Mouse (Mus musculus) layer of hippocampus, adult 8-10 months (tissue): ENCODE data around the gene Amhr2. TPM values are rescaled to one million over a fixed set of nuclear protein-coding genes. Genes with fewer than 3 reads are reported as not detected.

Source experiments
- DNase-seq, 2 experiments: peaks; one replicate each; pipeline ENCODE4 v3.0.0; 2022; ENCODE audit warnings: low spot score in 2 of 2
- total RNA-seq, 4 experiments: library from RNA; stranded (reverse); gene quantifications; 2 replicates each; pipeline ENCODE4 v1.2.4; 2022

The Amhr2 gene
- total RNA-seq, 4 experiments from 2014 or later: 0.40 to 2.0 (median 1.1) TPM

DNA sequence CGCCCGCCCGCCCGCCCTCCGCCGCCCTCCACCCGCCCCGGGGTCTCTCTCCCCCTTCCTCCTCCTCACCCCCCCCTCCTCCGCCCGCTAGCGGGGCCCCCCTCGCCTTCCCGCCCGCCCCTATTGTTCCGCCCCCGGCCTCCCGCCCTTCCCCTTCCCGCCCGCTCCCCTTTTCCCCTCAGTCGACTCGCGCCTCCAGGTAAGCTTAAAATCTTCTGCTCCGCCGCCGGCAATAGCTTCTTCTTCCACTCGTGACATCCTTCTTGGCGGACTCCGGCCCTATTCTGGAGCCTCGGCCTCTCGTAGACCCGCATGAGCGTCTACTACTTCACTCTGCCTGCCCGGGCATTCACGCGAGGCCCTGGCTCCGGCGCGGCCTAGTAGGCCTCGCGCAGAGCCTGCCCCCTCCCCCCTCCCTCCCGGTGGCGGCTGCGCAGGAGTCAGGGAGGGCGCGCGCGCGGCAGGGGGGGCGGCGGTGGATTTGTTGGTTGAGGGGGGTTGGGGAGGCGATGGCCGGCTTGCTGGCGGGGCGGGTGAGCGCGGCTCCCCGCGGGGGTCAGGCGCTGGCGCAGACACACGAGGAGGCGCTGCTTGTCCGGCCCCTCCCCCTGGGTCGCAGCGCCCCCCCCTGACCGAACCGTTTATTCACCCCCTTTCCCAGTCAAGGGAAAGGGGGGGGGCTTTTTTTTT, 25.6 kb downstream of the Amhr2 start:
- DNase-seq: peak; percentile 70 to 71

DNA sequence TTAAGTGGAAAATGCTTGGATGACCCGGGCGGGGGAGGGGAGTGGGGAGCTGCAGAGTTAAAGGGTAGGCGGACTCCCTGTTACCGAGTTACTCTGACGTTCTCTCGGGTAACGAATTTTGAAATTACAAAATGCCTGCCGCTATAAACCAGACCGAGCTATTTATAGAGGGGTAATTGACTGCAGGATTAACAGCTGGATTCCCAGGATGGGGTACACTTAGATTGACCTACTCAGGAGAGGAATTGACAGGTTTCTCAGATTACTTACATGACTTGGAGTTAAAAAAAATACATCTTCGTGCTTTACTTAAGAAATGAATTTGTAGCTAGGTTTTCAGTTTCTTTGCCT, 26.1 kb downstream of the Amhr2 start:
- DNase-seq: no peak

DNA sequence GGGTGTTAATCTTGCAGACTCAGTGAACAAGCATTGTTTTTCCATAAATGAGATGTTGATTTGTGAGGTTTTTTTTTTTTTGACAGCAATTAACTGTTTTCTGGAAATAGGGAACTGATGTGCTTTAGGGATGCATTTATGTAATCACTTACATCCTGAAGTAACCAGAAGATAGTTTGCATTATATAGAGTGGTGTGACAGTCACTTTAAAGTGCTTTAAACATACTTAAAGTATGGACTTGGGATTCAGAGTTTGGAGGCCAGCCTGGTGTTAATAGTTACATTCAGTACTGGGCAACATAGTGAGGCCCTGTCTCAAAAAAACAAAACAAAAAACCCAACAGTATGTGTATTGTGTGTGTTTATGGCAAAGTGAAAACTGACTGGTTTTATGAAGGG, 26.6 kb downstream of the Amhr2 start:
- no peak for DNase-seq

DNA sequence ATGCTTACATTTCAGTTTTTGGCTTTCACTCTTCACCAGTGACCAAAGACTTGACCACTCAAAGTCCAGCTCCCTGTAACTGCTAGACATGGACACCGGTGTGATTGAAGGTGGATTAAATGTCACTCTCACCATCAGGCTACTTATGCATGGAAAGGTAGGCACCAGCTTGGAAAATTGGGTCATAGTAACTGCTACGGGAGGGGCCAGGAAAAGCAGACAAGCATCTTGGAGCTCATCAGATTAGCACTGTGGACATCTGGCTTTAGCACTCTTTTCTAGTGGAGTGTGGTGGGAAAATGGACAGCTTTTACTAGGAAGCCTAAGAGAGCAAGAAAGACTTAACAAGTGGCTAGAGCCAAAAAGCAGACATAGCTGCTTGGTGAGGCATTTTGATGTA, 28.1 kb downstream of the Amhr2 start:
- DNase-seq: no peak

DNA sequence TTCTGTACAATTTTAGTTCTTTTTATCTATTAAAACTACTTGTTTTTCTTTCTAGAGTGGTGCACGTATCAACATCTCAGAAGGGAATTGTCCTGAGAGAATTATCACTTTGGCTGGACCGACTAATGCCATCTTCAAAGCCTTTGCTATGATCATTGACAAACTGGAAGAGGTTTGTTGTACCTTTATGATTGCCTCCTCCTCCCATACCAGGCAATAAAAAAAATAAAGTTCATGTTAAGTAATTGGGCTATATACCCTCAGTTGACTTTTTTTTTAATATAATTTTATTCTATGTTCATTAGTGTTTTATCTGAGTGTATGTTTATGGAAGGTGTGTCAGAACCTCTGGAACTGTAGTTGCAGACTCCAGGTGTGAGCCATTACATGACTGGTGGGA, 29.4 kb downstream of the Amhr2 start:
- DNase-seq: no peak

DNA sequence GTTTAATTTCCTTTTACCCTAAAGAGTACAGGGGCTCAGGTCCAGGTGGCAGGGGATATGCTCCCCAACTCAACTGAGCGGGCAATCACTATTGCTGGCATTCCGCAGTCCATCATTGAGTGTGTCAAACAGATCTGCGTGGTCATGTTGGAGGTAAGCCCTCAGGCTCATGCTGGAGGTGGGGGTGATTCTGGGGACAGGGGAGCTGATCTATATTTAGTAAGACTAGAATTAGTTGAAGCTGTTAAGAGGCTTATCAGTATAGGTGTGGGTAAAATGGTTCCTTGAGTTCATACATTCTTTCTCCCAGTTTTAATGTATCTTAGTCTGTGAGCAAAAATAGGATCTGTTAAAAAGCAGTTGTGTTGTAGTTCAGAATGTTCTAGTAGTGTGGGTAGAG, 38.0 kb downstream of the Amhr2 start:
- DNase-seq: no peak

DNA sequence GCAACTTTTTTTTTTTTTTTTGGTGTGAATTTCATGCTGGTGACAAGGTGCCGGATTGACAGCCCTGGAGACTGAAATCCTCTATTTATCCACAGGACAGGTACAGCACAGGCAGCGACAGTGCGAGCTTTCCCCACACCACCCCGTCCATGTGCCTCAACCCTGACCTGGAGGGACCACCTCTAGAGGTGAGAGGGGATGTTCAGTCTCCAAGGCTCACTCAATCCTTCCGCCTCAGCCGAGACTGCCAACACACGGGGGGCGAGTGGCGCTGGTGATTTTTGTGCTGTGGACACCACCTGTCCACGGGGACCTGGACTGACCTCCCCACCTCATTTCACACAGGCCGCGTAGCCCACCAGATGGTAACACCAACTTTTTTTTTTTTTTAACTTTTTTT, 40.7 kb downstream of the Amhr2 start:
- DNase-seq: no peak

DNA sequence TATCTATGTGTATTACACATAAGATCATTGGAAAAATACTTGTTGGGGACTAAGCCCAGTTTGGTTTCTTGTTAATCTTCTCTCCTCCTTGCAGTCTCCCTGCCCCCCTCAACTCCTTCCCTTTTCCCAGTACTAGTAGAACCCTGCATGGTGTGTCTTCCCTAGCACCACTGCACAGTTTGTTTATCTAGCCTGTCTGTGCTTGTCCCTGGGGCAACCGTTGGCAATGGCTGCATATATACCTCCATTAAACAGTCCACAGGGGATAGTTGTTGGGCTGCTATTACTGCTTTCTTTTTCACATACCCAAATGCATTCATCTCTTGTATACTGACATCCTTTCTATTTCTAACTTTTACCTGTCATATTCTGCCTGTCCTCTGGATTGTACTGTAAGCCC, 42.5 kb downstream of the Amhr2 start:
- no peak for DNase-seq

DNA sequence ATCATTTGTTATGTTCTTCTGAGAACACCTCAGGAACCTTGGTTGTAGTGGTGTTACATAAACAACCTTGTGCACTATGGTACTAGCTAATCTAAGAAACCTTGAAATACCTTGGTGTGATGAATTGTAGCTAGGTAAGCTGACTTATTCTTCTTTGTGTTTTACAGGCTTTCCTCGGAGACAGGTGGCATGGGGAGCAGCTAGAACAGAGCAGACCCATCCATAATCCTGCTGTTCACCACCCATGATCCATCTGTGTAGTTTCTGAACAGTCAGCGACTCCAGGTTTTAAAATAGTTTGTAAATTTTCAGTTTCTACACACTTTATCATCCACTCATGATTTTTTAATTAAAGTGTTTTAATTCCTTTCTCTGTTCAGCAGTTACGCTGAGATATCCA, 53.2 kb downstream of the Amhr2 start:
- DNase-seq: no peak

DNA sequence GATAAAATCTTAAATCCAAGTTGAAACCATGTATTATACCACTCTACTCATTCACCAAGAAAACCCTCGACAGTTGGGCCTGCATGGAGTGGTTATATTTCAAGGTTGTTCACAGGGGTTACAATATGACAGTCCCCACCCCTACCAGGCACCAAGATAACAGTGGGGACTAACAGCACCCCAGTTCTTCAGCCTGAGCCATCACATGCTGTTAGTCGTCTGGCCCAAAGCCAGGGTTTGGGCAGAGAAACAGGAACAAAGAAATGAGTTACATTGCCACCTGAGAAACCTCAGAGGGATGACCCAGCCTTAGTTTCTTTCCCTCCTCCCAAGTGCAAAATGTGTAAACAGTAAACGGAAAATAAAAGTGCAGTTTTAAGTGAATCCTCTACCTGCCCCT, 54.2 kb downstream of the Amhr2 start:
- no peak for DNase-seq

DNA sequence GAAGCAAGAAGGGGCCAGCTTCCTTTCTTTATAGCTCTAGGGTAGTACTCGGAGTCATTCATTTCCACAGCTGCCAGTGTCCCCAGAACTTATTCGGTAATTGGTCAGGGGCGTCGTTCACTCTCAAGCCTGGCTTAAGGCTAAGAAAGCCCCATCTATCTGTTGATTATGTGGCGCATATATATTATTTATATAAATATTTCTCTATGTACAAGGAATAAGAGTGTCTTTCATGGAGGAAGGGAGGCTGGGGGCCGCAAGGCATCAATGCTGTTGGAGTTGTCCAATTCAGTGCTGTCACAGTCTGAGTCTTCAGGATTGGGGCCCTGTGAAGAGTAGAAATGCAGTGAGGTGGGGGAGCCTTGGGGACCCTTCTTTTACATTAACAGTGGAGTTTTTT, 54.7 kb downstream of the Amhr2 start:
- DNase-seq: no peak

DNA sequence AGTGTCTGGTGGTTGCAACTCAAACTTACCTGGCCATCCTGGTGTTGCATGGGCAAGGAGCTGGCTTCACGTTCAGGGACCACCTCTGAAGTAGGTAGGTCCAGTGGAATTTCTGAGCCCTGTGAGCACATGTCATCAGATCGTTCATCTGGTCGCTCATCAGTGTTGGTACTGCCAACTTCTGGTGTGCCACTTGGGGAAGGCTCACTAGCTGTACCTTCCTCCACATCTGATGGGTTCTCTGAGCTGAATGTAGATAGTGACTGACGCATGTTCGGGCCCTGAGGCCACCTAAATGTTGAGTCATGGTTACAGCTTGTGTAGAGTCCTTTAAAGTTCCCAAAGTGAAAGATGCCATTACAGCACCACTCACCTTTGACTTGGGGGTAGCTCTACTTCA, 55.3 kb downstream of the Amhr2 start:
- no peak for DNase-seq

DNA sequence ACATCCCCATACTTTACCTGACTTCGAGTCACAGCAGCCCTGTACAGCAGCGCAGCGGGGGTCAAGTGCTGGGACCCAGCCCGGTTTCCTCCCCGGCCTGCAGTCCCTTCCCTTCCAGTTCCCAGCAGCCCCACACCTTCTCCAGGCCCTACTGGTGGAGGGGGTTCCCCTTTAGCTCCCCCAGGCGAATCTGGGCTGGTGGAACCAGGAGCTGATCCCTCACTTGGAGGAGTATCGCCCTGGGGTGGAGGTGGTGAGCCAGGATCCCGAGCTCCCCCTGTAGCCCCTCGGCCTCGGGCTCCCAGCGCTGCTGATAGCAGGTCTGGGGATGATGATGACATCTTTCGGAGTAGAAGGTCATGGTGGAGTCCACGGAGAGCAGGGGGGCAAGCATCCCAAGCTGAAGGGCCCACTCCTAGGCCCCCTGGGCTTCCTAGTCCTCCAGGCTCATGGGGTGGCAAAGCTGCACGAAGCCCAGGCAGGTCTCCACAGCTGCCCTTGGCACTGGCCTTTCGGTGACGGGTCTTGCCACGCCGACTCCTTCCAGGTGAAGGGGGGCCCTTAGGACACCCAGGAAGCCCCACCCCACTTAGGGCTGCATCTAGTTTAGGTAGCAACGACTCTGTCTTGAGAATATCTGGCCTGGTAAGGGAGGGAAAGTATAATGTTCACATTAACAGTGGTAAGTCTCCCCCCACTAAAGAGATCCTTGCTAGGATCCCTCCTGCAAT, 56.1 kb downstream of the Amhr2 start:
- DNase-seq: no peak

DNA sequence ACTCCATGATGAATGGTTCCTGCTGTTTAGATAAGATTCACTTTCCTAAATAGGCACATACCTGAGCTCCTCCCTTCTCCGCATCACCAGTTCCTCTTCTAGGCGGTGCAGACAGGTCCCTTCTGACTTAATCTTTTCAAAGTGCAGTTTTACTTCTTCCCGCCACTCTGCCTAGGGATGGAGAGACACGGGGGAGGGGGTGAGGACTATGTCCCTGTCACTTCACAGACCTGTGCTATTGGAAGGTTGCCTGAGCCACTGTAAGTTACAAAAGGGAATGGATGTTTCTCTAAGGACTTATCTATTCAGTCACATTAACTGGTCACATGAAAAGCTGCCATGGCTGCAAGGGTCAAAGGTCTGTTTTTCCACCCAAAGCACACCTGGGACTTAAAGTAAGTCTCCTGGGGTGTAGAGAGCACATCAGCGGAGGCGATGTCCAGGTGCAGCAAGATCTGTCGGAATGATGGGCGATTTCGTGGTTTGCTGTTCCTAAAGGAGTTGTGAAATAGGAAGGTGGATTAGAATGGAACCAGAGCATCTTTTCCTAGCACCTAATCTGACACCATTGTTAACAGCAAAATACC, 57.2 kb downstream of the Amhr2 start:
- no peak for DNase-seq

DNA sequence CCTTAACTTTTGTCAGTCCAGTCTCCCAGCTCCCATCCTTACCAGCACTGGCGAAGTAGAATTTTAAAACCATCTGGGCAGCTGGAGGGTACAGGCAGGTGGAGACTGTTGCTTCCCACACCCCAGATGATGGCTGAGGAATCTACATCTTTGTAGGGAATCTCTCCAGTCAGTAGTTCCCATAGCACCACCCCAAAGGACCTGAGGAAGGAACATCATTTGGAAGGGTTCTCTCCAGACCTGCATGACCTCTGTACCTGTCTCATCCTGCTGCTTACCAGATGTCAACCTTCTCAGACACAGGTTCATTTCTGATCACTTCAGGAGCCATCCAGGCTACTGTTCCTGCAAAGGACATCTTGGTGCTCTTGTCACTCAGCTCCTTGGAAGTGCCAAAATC, 58.3 kb downstream of the Amhr2 start, which contains the start of gene Gm10337:
Gene Gm10337 (plus strand): TSS at position 276 of the 400 bp plus-strand sequence.
- no peak for DNase-seq

Other genes starting within 250 kb of the Amhr2 start
- gene Zfp740, start 242.1 kb upstream of the Amhr2 start, total RNA-seq: 10 to 100 TPM; 74.5 to 85.4 (median 79.0) TPM
- 10 to 100 TPM; 32.4 to 41.6 (median 35.8) TPM for gene Csad, start 240.6 kb upstream of the Amhr2 start, total RNA-seq
- 1 to 10 TPM in 3 of 4 experiments, under 1 TPM in 1; 0.97 to 3.3 (median 1.7) TPM for gene Itgb7, start 213.4 kb upstream of the Amhr2 start, total RNA-seq
- 10 to 100 TPM; 14.5 to 20.7 (median 16.5) TPM for gene Rarg, start 187.8 kb upstream of the Amhr2 start, total RNA-seq
- under 1 TPM in 1 of 4 experiments, not detected in 3; 0.16 TPM for gene Gm9918, start 174.8 kb upstream of the Amhr2 start, total RNA-seq
- gene Mfsd5, start 165.9 kb upstream of the Amhr2 start, total RNA-seq: 10 to 100 TPM; 36.9 to 41.8 (median 38.5) TPM
- gene Espl1, start 149.1 kb upstream of the Amhr2 start, total RNA-seq: 1 to 10 TPM in 2 of 4 experiments, under 1 TPM in 2; 0.67 to 2.4 (median 1.1) TPM
- 100 to 1,000 TPM; 400 to 493 (median 445) TPM for gene Pfdn5, start 119.3 kb upstream of the Amhr2 start, total RNA-seq
- 10 to 100 TPM; 66.5 to 76.4 (median 71.6) TPM for gene Myg1, start 113.7 kb upstream of the Amhr2 start, total RNA-seq
- gene Aaas, start 94.6 kb upstream of the Amhr2 start, total RNA-seq: 10 to 100 TPM; 20.6 to 33.5 (median 24.7) TPM
- gene Sp7, start 78.2 kb upstream of the Amhr2 start, total RNA-seq: under 1 TPM; 0.37 to 0.78 (median 0.59) TPM
- gene Sp1, start 39.2 kb upstream of the Amhr2 start, total RNA-seq: 10 to 100 TPM; 27.4 to 30.1 (median 28.8) TPM
- 10 to 100 TPM; 34.4 to 49.3 (median 40.9) TPM for gene Prr13, start 13.7 kb downstream of the Amhr2 start, total RNA-seq
- 100 to 1,000 TPM; 489 to 507 (median 494) TPM for gene Pcbp2, start 25.2 kb downstream of the Amhr2 start, total RNA-seq
- not detected for gene Gm10337, start 58.4 kb downstream of the Amhr2 start, total RNA-seq
- 10 to 100 TPM; 87.5 to 99.1 (median 96.9) TPM for gene Map3k12, start 71.7 kb downstream of the Amhr2 start, total RNA-seq
- 10 to 100 TPM; 34.0 to 39.8 (median 36.6) TPM for gene Tarbp2, start 72.8 kb downstream of the Amhr2 start, total RNA-seq
- 1 to 10 TPM; 3.0 to 6.2 (median 4.4) TPM for gene Npff, start 79.6 kb downstream of the Amhr2 start, total RNA-seq
- gene Gm28047, start 179.7 kb downstream of the Amhr2 start, total RNA-seq: under 1 TPM in 1 of 4 experiments, not detected in 3; 0.96 TPM
- gene Atf7, start 180.1 kb downstream of the Amhr2 start, total RNA-seq: 10 to 100 TPM; 44.2 to 55.6 (median 52.2) TPM
- 10 to 100 TPM in 2 of 4 experiments, 1 to 10 TPM in 2; 7.0 to 12.5 (median 10.0) TPM for gene Atp5g2, start 227.0 kb downstream of the Amhr2 start, total RNA-seq